Mouse (Mus musculus) liver, adult (tissue): ENCODE results near the gene Gm20388.

Experiments
- GATA4 ChIP-seq: IDR thresholded peaks from 2 replicates; pipeline ENCODE4 v1.6.1; 2014; ENCODE audit warnings: mild to moderate bottlenecking, low read length; ENCODE audit not compliant: insufficient replicate concordance

Gm20388 gene

DNA sequence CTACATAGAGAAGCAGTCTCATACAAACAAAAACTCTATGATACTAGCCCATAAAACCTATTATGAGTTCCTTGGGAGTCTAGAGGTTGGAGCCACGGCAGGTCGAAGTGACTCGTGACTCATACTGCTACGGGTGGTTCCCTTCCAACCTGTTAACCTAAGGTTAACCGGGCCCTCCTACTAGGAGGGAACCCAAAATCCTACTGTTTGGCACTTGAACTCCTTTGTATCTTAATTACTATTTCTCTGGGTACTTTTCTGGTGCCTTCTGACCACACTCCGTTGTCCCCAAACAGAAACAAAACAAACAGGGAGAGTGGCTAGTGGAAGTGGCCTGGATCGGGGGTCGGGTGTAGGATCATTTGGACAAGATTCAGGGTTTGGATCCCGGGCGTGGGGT, 3301.2 kb downstream of the Gm20388 start:
- TF ChIP-seq GATA4: no peak

DNA sequence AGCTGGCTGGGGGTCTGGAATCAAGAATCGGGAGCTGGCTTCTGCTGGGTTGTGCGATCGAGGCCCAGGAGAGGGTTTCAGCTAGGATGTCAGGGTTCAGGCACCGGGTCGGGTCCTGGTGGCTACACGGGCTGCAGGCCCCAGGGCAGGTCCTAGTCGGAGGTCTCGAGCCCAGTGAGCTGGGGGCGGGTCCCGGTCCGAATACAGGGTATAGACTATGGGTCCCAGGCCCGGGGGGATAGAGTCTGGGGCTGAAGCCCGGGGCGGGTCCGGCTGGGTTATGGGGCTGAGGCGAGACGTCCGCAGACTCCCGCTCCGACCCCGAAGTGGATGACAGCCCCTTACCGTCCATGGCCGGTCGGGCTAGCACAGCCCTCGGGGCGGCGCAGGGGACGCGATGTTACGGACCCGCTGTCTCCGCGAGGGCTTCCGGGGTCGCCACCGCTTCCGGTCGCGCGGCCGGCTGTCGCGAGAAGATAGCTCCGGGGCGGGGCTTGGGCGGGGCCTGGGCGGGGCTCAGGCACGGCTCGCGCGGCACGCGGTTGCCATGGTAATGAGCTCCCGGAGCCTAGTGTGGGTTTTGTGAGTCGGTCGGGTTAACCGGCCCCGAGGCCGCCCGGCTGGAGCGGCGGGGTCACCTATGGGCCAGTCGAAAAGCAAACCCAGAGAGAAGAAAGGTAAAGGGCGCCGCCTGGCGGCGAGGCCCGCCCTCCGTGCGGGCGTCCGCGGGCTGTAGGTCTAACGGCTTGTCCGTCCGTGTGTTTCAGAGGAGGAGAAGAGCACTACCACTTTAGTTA, 3301.9 kb downstream of the Gm20388 start, which contains the start of the genes Chmp1a and Spata33:
TSS of gene Chmp1a (minus strand) at position 443 of the 797 bp plus-strand sequence.
TSS of gene Spata33 (plus strand) at position 512 of the 797 bp plus-strand sequence.
- peak; percentile 35; the same call in 1 of the 2 replicates for TF ChIP-seq GATA4

DNA sequence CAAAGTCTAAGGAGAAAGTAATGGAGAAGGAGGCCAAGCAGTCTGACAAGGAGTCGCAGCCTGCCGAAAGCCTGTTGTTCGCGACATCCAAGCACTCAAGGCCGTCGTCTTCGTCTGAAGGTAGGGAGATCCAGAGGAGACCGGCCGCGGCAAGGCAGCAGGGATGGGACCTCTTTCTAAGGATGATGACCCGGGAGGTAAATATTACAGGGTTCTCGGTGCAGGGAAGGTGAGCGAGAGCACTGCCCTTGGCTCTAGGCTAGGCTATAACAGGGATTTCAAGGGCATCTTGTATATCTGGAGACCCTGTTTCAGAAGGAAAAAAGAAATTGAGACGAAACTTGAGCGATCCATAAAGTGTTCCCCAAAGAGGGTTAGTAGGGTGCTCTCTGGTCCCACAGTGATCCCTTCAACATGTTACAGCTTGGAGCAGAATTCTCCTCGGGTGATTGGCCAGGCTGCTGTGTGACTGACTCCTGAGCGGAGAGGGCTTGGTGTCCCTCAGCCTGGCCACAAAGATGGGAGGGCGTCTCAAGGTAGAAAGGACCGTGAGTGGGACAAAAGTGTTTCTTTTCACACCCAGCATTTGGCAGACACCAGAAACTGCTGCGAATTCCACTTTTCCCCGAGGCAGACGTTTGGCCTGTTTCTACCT, 3302.6 kb downstream of the Gm20388 start:
- TF ChIP-seq GATA4: no peak

DNA sequence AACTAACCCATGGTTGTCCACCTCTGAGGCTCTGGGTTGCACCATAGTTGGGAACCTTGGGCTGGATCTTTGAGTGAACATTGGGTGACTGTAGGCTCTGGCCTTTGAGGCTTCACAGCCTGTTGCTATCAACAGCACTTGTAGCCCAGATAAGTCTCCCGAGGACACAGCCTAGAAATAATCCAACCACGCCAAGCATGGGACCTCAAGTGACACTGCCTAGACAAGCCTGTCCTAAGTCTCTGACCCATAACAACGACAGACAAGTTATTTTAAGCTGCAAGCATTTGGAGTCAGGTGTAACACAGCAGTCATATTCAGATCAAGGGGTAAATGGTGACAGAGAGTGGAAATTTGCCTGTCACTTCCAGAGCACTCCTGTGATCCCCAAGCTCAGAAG, 3304.8 kb downstream of the Gm20388 start:
- no peak for TF ChIP-seq GATA4

DNA sequence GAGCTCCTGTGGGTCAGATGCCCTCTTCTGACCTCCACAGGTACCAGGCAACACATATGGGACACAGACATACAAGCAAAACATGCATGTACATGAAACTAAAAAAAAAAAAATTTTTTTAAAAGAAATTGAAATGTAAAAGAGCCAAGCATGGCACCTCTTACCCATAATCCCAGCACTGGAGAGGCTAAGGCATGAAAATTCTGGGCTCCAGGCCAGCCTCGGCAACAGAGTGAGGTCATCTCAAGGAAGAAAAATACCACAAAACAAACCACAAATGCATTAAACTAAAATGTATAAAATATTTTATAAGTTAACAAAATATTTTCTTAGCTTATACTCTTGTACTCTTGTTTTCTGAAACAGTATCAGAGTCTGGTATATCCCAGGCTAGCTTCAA, 3310.3 kb downstream of the Gm20388 start:
- no peak for TF ChIP-seq GATA4

DNA sequence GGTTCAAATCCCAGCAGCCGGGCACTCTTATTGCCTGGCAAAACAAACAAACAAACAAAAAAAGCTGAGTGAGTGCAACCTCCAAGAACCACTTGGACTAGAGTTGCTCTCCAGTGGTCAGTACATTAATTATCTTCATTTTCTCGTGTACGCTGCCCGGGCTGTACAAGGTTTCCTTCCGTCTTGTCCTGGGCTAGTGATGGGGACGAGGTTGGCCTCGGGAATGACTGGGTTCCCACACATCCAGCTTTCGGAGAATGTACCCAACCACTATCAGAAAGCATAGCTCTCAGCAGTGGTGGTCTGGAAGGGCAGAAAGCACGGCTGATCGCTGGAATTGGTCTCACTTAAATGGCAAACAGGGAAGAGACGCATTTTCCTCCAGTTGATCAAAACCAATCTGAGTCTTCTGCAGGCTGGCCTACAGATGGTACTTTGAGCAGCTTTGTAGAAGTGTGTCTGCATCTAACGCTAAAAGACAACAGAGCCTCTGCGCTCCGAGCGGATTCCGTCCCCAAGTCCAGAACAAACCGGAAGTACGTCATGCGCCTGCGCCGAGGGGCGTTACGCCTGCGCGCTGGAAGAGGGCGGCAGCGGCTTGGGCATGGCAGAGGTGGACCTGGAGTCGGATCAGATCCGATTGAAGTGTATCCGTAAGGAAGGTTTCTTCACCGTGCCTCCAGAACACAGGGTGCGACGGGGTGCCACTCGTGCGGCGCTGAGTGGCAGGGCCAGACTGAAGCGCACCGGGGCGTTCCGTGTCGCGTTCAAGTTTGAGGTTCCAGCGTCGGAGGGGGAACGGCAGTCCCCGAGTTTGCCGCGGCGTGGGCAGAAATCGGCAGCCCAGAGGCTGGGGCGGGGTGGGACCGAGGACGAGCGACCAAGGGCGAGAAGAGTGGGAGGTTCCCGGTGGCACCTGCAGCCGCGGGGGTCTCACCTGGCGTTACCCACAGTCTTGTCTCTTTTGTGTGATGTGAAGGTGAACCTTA, 3313.9 kb downstream of the Gm20388 start, which contains the start of gene Cdk10:
TSS of gene Cdk10 (plus strand) at position 565 of the 989 bp plus-strand sequence.
- no peak; the same call in 1 of the 2 replicates for TF ChIP-seq GATA4

DNA sequence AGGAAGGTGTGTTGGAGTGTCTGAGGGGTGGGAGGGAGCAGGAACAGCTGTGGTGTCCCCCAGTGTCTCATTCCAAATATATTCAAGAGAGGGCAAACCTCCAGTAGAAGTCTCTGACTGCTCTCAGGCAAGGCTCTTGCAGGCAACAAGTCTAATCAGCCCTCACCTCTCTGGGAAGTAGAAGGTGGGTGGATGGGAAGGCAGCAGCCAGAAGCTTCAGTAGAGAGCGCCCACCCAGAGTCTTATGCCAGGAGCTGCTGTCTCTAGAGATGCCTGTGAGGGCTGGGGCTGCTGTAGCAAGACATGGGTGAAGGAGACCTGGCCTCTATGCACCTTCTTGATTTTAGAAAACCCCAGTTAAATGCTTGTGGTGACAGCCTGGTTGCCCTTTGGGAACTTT, 3317.8 kb downstream of the Gm20388 start:
- no peak for TF ChIP-seq GATA4

DNA sequence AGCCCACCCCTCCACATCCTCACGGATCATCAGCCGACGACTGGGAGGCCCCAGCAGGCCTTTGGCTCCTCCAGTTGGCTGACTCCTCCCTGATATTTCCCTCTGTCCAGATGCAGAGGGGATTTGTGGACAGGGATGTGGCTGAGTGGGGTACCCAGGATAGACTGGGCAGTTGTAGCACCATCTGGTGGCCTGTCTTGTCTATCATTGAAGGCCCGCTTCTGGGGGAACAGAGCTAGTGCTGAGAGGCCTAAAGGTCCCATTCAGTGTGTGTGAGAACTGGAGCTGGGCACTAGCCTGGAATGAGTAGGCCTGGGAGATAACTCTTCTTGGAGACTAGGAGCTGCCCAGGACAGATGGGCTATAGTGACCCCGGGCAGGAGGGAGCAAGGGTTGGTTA, 3321.1 kb downstream of the Gm20388 start:
- TF ChIP-seq GATA4: no peak

DNA sequence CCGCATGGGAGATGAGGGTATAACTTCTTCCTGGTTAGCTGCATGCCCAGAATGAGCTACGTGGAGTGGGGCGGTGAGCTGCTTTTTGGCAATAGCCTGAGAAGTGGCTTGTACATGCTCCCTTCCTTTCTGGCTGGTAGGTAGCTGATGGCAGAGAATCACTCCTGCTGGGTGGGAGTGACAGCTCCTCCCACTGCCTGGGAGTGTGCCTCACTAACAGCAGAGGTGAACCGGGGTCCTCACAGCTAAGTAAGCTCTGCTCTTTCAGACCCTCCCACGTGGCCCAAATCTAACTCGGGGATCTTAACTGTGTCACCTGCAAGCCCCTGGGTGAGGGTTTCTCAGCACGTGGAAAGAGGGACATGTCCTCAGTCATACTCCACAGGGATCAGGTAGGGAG, 3321.9 kb downstream of the Gm20388 start:
- no peak for TF ChIP-seq GATA4

DNA sequence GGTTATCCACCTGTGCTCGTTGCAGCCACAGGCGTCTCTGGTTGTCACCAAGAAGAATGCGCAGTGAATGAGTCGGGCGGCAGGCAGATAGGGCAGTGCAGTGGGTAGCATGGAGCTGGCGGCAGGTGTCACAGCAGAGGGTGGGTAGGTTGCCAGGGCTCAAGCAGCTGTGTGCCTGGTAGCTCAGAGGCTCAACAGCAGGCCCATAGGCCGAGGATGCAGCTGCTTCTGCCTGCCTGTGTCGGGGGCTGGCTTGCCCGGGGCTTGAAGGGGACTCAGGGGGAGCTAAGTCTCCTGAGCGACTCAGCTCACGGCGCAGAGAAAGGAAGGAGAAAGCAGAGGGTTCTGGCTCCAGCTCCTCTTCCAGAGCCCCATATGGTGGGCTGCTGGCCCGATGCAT, 3322.7 kb downstream of the Gm20388 start:
- no peak for TF ChIP-seq GATA4

DNA sequence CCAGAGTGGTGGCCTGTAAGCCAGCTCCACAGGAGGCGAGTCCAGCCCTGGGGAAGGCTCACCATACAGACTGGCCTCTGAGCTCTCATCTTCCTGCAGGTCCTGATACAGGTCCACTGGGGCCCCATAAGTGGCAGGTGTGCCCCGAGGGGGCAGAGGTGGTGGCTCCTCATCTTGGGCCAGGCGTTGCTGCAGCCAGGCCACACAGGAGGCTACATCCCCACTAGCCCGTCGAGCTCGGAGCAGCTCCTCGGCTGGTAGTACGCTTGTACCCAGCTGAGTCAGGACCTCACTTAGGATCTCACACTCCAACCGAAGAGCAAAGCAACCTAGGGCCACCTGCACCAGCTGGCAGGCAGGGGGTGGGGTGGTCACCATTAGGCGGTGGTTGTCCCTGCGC, 3323.1 kb downstream of the Gm20388 start:
- TF ChIP-seq GATA4: no peak

DNA sequence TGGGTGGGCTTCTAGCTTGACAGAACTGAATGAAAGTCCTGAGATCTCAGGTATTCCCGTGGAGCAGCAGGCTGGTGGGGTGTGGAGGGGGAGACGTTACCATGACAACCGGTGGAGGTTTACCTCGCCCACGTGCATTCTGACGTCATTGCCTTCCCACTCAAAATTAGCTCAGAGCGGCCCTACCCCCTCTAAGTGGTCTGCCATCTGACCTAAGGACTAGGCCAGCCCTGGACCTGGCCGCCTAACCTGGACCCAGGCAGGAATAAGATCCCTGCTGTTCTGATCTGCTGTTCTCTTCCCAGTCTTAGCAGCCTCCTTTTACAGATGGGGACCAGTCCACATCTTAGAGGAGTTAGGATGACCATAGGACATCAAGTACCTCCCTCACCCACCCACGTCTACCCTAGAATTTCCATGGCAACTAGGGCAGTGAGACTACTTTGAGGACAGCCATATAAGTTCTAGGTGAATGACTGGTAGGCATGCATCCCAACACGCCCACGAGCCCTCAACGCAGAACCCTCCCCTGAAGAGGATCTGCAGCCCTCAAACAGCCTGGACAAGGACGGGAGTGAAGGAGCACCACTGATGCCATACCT, 3324.4 kb downstream of the Gm20388 start:
- no peak for TF ChIP-seq GATA4

DNA sequence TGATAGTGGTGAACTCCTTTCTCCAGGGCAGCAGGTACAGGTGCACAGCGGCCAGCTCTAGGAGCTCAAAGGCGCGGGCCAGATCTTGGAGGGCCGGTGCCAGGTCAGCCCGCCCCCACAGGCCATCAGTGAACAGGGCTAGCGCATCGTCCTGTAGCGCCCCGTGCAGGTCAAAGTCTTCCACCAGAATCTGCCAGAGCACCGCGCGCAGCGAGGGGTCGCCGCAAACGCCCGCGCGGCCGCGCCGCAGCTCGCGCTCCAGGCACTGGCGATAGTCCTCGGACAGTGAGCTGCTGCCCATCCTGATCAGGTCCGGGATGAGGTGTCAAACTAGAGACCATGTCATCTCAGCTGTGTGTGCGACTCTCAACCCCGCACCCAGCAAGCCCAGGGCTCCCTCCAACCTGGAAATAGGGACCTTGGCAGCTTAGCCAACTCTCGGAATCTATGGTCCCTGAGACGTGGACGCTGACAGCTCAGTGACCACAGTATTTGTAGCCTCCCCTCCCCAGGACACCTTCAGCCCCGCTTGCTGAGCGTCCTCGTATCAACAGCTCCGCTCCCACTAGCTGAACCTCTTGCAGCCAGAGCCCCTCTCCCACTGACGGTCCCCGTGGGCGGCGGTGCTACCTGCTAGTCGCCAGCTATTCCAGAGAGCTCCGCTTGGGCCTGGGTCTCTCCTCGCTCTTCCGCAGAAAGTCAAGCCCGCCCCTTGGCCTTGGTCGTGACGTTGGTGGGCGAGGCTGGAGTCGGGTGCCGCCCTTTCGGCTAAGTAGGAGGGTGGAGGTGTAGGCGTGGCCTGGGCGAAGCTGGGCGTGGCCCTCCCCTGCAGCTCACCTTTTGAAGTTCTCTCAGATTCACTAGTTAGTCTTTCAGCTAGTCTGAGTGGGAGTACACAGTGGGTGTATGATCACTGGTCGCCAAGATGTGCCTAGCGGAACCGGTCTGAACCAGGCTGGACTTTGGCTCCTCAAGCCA, 3325.2 kb downstream of the Gm20388 start, which contains the start of gene Spata2l:
TSS of gene Spata2l (minus strand) at position 714 of the 978 bp plus-strand sequence.
- TF ChIP-seq GATA4: no peak
